Mouse (Mus musculus): Measurements from ENCODE around the gene Rab2b.
"Not testable (repeated sequence)": the region's sequence is repeated elsewhere in the genome, so short reads cannot be mapped to it uniquely, and the experiment has no call there.

Rab2b gene

DNA sequence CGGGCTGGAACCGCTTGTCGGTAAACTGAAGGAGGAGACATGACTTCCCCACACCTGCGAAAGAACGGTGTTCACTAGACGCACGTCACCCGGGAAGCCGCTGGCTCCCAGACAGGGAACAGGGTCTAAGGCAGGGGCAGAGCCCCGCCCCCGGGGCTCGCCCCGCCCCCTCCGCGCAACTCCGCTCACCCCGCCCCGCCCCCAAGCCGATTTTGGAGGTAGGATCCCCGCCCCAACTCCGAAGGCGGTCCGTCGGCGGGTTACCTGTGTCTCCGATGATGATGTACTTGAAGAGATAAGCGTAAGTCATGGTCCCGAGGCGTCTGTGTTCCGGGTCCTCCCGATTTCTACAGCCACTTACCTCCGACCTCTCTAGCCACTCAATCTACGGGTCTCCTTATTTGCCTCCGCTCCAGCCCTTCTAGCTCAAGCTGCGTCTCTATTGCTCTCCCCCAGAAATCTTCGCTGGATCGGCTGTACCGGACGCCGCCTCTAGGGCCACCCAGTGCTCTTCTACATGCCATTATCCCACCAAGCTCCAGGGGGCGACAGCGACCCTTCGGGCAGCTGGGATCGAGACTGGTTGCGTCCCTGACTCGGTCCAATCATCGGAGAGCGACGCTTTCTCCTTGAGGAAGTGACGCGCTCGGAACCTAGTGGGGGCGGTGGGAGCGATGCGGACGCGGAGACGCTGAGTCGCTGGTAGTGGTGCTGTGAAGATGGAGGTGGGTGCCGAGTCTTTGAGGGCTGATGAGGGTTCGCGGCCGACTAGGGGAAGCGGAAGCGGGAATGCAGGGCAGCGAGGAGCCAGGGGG lies at the start of gene Rab2b, which contains the start of gene Tox4:
Gene Rab2b (minus strand): TSS at position 614 of the 815 bp plus-strand sequence.
Gene Tox4 (plus strand): TSS at position 215 of the 815 bp plus-strand sequence.
- DNase-seq, result peak; percentile 98

DNA sequence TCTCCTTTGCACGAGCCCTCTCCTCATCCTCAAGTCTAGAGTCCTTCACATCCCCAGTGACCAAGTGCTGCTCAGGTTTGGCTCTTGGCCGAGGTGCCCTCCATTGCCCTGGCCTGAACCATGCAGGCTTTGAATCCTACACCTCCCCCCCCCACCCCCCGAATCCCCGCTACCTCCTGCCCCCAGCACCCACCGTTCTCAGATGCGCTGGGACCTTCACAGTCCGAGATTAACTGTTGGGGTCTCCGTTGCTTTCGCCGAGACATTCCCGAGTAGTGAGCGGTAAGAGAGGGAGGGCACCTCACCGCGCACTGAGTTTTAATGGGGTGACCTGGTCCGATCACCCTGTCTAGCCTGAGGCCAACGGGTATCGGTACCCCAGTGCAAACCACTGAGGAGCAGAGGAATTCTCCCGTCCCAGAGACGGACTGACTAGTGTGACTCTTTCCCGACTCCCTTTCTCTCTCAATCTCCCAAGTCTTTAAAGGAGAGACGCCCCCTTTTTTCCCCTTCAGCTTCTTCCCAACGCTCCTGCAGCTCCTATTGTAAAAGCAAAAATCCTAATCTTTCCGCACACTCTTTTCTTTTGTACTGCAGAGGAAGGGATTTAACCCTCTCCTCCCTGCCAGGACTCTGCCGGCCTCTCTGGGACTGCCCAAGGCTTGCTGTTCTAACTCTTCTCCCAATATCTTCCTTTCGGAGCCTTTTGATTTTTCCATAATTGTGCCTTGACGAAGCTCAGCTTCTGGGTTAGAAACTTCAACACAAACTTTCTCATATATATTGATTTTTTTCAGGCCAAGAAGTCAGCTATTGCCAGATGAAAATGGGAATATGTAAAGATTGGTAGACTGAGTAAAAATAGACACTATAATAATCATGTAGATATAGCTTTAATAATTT lies 48.8 kb upstream of the Rab2b start, which contains the start of gene Sall2:
Gene Sall2 (minus strand): TSS at position 853 of the 903 bp plus-strand sequence.
- no peak for DNase-seq

DNA sequence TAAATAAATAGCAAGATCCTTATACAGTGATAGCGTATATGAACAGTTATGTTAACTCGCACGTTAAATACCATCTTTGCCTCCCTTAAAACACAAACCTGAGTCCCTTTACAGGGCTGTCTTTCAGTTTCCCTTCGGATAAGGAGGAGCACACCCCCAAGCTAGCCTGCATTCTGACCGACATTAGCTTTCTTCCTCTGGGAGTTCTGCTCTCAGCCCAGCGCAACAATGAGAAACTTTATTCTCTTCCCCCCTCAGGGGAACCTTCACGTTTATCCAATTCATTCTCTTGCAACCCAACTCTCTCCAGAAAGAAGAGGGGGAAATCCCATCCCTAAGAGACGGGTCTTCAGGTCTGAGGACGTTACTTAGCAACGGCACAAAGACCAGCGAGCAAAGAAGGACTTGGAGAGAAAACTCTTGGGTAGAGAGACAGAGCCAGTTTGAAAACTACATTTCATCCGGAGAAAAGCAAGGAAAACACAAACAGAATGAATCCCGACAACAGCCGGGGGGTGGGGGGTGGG lies 48.1 kb upstream of the Rab2b start:
- DNase-seq, result no peak

DNA sequence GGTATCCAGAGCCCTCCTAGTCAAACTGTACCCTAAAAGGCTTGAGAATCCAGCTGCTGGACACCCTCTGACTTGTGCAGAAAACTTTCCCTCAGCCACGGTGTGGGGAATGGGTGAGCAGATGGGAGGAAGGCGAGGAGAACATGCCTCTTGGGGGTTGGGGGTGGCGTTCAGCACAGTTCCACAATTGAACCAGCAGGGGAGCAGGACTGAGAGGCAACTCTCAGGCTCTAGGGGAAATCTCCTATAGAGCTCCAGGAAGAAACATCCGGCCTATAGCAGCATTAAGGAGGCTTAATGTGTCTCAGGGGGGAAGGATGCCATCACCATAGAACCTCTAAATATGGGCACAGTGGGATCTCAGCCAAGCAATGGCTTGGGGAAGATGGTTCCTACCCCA lies 46.5 kb upstream of the Rab2b start:
- no peak for DNase-seq

DNA sequence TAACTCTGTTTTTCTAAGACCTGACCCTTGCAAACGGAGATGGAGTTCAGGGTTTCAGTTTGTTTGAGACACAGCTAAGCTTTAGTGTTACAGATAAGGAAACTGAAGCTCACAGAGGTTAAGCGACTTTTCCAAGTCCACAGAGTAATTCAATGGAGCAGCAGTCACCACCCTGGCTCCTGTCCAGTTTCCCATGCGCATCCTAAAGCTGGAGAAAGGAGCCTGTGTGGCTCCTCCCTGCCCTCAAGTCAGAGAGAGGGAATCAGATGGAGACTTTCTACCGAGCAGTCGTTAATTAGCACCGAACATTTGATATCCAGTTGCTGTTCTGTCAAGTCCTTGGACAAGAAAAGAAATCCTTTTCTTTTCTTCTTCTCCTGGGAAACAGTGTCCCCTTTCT lies 40.0 kb upstream of the Rab2b start:
- no peak for DNase-seq

DNA sequence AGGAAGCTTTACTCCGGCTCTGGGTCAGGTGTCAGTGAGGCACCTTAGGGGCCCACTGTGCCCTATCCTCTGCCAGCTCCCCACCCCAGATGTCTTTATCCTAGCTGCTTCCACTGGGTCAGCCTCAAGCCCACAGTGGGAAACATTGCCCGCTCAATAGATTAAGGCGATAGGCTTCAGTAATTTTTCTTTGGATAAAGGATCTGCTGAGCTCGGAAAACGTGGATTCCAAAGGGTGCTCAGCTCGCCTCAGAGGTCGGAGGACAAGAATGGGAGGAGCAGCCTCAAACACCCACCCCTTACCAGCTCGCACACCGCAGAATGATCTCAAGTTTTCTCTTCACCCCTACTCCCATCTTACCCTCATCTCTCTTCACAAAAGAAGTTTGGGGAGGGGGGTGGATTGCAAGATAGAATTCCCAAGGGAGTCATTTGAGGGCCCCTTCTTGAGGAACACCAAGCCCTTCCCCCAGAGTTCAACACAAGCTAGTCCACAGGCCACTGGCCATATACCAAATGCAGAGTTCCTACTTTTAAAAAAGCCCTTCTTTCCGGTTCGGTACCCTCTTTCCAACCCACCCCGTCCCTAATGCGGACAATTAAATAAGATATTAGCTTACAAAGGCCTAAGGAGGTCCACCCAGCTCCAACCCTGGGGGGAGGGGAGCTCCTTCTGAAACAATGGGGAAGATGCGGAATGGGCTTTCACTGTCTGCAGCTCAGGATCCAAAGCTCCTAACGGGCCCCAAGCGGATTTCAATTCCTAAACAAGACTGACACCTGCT lies 37.3 kb upstream of the Rab2b start:
- peak; percentile 72 for DNase-seq

DNA sequence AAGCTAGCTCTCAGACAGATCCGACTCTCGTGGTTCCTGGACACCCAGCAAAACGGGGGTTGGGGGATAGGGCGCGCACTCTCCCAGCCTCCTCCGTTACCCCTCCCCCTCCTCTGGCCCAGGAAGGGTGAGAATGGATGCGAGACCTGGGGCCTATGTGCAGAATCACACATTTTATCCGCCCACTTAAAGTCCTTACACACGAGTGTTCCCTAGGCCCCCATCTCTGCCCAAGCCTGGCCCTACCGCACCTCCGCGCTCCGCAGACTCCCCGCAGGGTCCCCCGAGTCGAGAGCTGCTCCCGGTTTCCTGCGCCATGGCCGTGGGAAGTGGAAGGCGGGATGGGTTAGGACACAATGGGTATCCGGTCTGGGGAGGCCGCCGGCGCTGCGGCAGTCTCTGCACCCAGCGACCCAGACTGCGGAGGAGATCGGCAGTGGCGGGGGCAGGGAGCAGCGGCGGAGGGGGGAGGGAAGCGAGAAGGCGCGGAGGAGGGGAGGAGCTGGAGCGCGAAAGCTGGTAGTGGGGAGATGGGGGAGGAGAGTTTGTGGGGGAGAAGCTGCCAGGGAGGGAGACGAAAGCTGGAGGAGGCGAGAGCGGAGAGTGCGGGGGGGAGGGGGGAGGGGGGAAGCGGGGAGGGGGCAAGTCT lies 36.6 kb upstream of the Rab2b start:
- DNase-seq, result peak; percentile 84

DNA sequence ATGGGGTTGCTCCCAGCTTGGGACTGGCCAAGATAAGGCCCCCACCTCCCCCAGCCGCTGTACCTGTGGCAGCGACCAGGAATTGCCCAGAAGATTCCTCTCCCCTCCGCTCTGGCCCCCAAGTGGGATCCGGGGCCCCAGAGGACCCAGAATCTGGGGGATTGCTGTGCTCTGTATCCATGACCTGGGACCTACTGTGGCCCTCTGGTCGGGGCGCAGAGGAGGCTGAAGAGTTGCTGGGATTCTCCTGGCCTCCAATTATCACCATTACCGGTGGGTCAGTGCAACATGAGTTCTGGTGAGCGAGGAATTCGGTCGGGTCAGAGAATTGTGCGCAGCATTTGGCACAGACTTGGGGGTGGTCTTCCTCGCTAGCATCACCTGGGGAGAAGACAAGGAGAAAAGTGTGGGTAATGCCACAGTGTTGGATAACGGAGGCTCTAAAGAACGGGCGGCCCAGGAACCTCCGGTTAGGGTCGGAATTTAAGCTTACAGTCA lies 36.0 kb upstream of the Rab2b start:
- DNase-seq, result peak; percentile 60

DNA sequence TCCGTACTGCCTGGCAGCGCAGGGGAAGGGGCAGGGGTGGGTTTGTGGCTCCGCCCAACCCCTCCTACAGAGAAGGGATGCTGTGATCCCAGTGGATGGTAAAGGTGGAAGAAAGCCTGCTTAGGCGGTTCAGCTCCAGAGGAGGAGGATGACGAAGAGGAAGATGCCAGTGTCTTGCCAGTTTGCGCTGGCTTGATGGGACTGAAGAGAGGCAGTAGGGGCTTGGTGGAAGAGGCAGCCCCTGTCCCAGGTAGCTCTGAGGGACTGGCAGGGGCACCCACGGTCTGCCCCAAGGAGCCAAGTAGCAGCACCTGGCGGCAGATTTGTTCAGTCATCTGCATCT lies 35.4 kb upstream of the Rab2b start:
- DNase-seq, result peak; percentile 57

DNA sequence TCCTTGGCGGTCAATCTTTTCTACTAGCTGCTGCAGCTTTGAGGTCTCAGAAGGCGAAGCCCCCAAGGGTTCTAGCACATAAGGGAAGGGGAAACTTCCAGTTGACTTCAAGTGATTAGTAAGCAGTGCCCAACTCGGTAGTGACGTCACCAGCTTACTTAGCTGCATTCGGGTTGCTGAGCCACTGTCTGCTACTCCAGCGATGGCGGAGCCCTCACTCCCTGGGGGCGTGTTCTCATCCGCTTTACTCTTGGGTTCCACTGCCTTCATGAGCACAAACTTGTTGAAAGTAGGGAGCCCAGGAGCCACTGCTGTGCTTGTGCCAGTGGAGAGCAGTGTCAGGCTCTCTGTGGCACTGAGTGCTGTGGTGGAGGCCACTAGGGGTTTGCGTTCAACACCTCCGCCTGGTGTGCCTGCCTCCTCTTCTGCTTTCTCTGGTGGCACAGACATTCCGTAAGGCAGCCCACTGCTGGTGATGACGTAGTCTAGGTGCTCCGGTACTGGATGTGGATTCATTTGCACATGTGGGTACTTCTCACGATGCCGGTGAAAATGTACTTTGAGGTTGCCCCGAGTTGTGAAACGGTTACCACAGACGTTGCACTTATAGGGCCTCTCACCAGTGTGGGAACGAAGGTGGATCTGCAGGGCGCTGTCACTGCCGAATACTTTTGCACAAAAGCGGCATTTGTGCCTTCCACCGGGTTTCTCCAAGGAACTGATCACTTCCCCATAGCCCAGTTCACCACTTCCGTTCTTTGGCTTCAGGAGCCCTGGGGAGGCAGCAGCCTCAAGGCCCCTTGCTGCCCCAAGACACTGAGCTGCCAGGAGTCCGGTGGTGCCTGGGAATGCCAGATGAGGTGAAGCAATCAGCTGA lies 34.8 kb upstream of the Rab2b start:
- DNase-seq, result no peak

DNA sequence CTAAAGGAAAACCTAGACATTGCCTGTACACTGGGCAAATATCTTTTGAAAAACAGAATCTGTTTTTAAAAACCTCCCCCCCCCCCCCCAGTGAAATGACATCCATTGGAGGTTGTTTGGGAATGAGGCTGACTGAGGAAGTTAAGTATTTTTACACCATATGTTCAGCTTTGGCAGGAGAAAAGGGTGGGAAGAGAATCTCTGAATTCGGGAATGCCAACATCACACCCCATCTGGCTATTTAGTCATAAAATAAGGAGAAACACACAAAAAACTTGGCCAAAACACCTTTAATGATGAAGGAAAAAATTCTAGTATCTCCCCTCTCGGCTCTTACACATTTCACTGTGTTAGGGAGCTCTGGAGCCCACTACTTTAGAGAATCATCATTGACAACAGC lies 31.6 kb upstream of the Rab2b start:
- DNase-seq, result no peak

DNA sequence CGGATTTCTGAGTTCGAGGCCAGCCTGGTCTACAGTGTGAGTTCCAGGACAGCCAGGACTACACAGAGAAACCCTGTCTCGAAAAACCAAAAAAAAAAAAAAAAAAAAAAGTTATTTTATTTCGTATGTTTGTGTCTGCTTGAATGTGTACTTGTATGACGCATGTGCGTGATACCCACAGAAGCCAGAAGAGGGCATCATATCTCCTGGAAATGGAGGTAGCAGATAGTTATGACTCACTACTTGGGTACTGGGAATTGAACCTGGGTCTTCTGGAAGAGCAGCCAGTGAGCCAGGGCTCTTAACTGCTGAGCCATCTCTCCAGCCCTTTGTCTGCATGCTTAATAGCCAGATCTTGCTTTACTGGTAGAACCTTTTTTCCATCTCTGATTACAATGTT lies 31.0 kb upstream of the Rab2b start:
- not testable (repeated sequence) for DNase-seq

DNA sequence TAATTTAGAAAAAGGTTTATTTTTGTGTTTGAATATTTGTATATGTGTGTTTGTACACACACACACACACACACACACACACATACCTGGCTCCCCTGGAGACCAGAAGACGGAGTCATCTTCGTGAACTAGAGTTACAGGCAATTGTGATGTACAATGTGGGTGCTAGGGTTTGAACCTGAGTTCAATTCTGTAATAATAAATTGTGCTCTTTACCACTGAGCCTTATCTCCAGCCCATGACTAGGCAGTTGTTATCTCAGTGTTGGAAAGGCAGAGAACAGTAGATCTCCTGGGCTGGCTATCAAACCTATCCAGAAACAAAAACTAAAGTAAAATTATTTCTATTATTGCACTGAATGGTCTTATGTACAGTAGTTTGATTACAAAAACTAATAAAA lies 26.8 kb upstream of the Rab2b start:
- no peak for DNase-seq

DNA sequence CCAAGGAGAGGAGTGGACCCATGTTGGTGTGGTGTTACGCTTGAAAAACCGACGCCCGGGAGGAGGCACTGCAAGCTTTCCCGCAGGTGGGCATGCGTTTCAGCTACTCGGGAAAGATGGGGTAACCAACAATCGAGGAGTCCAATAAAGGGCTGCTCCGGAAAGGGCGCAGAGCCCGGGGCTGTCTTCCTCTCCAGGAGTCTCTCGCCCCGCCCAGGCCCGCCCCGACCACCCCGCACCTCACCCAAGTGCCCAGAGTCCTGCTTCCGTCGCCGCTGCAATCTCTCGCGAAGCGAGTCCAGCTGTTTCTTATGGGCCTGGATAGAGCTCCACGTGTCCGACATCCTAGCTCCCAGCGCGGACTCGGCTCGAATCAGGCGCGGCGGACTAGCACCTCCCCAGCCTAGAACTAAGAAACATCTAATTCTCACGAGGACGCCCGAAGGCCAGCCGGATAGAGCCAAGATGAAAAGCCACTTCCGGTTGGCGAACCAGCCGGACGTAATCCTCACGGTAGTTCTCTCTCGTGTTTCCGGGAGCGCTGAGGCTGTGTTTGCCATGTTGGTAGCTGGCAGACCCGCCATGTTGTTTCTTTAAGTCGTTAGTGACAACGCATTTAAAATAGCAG lies 25.4 kb upstream of the Rab2b start, which contains the start of gene Mettl3:
Gene Mettl3 (minus strand): TSS at position 485 of the 628 bp plus-strand sequence.
- DNase-seq, result peak; percentile 91

DNA sequence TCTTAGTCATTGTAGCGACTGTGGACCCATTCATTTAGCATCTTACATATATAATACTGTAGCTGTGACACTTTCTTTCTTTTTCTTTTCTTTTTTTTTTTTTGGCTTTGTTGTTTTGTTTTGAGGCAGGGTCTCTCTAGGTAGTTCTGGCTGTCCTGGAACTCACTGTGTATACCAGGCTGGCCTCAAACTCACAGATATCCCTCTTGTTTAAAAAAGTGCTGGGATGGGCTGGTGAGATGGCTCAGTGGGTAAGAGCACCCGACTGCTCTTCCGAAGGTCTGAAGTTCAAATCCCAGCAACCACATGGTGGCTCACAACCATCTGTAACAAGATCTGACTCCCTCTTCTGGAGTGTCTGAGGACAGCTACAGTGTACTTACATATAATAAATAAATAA lies 24.2 kb upstream of the Rab2b start:
- not testable (repeated sequence) for DNase-seq

DNA sequence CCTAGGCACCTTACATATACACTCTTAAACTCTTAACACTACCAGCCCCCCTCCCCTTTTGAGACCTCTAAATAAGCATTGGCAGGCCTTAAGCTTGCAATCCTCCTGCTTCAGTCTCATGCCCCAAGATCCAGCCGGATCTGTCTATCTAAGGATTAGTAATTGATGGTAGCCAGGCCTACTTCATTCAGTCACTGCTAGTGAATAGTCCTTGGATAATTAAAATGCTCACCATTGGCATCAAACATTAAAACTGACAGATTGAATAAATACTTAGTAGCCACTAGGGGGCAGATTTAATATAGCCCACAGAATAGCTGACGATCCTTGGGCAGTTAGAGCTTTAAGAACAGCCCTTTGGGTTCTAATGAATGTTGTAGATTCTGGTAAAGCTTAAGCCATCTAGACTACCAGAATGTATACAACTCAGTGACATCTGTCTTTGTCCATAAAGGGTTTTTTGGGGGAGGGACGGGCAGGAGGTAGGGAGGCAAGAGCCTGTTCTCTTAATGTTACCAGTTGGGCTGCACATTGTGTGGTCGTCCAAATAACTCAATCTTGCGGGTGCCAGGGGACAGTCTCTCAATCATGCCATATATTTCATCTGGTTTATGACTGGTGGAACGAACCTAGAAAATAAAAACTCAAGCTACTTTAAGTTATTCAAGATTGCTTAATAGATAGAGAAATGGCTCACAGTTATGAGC lies 16.4 kb upstream of the Rab2b start:
- DNase-seq, result no peak

DNA sequence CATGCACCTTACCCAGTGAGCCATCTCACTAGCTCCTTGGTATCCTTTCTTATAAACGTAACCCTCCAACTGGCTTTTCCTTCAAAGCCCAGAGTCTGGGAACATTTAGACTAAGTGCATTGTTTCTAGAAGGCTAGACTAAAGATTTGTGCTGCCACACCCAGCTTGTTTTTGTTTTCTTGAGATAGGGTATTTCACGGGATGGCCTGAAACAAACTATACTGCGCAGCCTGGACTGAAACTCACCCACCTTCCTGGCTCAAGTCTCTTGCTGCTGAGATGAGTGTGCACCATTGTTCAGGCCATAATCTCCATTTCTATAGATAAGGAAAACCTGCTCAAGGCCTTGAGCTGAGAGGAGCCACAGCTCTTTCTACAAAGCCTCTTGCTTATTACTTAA lies 4.8 kb upstream of the Rab2b start:
- DNase-seq, result no peak

DNA sequence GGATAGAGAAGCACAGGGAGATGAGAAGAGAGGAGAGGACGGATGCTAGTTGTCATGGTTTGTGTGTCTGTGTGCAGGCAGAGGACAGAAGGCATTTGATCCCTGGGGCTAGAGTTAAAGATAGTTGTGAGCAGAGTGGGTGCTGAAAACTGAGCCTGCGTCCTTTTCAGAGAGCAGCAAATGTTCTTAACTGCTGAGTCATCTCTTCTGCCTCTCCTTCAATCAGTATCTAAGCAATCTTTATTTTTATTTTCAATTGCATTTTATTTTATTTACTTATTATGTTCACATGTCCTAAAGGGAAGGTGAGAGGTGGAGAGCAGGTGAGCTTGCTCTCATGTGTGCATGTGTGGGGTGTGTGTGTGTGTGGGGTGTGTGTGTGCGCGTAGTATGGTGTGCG lies 4.3 kb upstream of the Rab2b start:
- DNase-seq, result no peak

DNA sequence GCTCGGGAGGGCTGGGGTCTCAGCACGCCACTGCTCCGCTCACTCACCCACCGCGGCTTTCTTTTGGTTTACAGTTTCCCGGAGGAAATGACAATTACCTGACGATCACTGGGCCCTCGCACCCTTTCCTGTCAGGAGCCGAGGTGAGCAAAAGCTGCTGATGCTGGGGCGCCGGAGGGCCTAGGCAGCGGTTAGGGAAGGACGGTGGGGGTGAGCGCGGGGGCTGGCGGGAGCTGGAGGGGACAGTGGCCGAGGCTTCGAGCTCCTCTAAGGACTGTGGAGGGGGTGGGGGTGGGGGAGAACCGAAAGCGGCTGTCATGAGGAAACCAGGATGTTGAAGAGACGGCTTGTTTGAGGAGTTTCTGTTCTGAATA lies 389 bp upstream of the Rab2b start:
- DNase-seq, result no peak

DNA sequence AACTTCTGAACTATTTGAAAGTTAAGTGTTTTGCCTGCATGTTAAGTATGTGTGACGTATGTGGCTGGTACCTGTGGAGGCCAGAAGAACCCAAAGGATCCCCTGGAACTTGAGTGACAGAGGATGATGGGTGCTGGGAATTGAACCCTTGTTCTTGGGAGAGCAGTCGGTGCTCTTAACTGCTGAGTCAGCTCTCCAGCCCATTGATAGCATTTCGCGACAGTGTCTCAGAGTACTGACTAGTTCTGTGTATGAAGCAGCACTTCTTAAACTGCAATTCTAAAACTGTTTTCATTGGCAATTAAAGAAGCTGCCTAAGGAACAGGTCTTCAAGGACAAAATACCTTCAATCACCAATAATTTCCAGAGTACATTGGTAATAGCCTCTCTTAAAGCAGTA lies 2.1 kb downstream of the Rab2b start:
- no peak for DNase-seq
